Mouse (Mus musculus) lung, postnatal 0 days (tissue): Measurements from ENCODE around the gene Stat3.

Source experiments
- CTCF ChIP-seq: IDR thresholded peaks from 2 replicates; pipeline ENCODE4 v1.5.1; 2016; ENCODE audit warnings: antibody characterized with exemption, mild to moderate bottlenecking
- EP300 ChIP-seq: IDR thresholded peaks from 2 replicates; pipeline ENCODE4 v1.6.1; 2016; ENCODE audit warnings: antibody characterized with exemption, mild to moderate bottlenecking, control low read depth

- TF ChIP-seq CTCF (no peak), EP300 (no peak)
Observed at GRCm38 (mm10) chr11:100838894-100839293, 100.4 kb downstream of the Stat3 start.
